Mouse (Mus musculus): ENCODE measurements around the gene Sltm.

Gene Sltm

GRCm38 (mm10) chr9:70542305-70543041 lies at the start of gene Sltm:
Gene Sltm, plus strand, starts transcription at chr9:70542754.
- DNase-seq: peak; percentile 100

- peak; percentile 21 for DNase-seq
These were observed 49.5 kb upstream of the Sltm start for GRCm38 (mm10) chr9:70493038-70493437.

- DNase-seq: peak; percentile 24
These were observed 45.6 kb upstream of the Sltm start for GRCm38 (mm10) chr9:70496990-70497389.

DNA sequence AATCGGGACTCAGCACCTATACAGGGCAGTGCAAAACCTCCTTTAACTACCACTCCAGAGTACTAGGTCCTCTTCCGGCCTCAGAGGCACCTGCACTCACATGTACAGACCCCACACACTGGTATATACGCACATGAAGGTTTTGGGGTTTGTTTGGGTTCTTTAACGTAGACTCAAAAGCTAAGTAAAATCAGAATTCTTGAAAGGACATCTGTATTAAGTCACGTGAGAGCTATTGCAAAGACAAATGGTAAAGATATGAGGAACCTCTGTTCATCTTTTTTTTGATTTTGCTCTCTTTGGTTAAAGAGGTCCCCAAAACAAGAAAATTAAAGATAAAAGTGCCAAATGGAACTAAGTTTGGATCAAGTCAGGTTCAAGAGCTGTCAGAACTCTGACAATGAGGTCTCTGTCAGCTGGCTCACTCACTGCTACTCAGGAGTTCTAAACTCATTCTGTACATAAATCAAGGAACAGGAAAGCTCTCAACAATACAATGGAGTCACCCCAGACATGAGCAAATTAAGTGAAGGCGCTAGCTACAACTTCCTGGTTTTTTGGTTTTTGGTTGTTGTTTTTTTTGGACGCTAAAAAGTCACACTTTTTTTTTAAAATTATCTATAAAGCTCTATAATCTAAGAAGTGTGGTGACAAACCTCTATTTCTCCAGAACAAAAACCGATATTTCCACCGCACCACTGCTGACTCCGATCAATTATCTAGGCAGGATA lies 40.1 kb upstream of the Sltm start:
- DNase-seq: peak; percentile 37

- DNase-seq: peak; percentile 98
These were observed 39.4 kb upstream of the Sltm start for GRCm38 (mm10) chr9:70503015-70503603.

- DNase-seq: peak; percentile 100
These were observed 38.9 kb upstream of the Sltm start, which contains the start of gene Rnf111 for GRCm38 (mm10) chr9:70503626-70504041. Gene Rnf111, minus strand, starts transcription at chr9:70503725.

GRCm38 (mm10) chr9:70506186-70506585 lies 36.4 kb upstream of the Sltm start:
- DNase-seq: peak; percentile 21

GRCm38 (mm10) chr9:70506787-70507186 lies 35.8 kb upstream of the Sltm start:
- peak; percentile 51 for DNase-seq

DNA sequence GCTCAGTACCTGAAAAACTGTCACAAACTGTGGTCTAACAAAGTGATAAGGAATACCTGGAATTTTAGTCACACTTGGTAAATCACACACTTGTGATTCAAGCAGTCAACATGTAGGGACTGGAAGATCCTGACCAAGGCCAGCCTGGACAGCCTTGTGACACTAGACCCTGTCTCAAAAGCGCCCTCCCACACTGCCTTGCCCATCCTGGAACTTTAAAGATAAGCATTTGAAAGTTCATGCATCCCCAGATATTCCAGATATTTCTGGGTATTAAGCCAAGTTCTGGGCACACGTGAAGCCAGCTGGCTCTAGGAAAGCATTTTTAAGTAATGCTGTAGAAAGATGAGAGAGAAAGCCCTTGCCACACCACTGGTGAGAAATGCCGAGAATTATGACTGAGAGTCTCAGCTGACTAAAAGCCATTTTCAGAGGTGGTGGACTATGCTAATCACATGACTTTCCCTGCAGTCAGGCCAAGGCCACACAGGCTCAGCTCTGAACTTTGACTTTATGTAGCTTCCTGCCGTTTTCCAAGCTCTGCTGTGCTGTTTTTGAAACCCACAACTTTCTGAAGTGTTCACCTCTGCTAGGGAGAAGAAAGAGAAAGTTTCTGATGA lies 32.5 kb upstream of the Sltm start:
- peak; percentile 88 for DNase-seq

GRCm38 (mm10) chr9:70510998-70511583 lies 31.5 kb upstream of the Sltm start:
- DNase-seq: peak; percentile 72

- DNase-seq: peak; percentile 82
These were observed 30.9 kb upstream of the Sltm start for GRCm38 (mm10) chr9:70511681-70512080.

GRCm38 (mm10) chr9:70520651-70521050 lies 21.9 kb upstream of the Sltm start:
- DNase-seq: peak; percentile 45

- DNase-seq: peak; percentile 25
These were observed 18.7 kb upstream of the Sltm start for GRCm38 (mm10) chr9:70523813-70524212.

DNA sequence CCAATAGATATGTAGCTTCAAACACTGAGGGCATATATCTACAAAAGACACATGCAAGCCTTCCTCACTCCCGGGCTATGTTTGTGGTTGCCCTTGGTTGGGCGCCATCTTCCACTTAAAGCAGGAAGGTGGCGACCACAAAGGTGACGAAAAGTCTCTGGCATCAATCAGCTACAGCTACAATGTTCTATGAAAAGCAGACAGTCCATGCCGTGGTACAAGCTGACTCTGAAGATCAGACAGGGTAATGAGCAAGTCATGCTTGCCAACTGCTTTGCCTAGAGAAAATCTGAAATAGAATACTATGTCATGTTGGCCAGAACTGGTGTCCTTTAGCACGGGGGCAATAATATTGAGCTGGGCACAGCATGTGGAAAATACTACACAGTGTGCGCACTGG lies 18.2 kb upstream of the Sltm start:
- peak; percentile 98 for DNase-seq

- no peak for DNase-seq
These were observed 9.2 kb upstream of the Sltm start for GRCm38 (mm10) chr9:70533328-70533727.

- peak; percentile 82 for DNase-seq
These were observed 970 bp upstream of the Sltm start for GRCm38 (mm10) chr9:70541584-70541983.

DNA sequence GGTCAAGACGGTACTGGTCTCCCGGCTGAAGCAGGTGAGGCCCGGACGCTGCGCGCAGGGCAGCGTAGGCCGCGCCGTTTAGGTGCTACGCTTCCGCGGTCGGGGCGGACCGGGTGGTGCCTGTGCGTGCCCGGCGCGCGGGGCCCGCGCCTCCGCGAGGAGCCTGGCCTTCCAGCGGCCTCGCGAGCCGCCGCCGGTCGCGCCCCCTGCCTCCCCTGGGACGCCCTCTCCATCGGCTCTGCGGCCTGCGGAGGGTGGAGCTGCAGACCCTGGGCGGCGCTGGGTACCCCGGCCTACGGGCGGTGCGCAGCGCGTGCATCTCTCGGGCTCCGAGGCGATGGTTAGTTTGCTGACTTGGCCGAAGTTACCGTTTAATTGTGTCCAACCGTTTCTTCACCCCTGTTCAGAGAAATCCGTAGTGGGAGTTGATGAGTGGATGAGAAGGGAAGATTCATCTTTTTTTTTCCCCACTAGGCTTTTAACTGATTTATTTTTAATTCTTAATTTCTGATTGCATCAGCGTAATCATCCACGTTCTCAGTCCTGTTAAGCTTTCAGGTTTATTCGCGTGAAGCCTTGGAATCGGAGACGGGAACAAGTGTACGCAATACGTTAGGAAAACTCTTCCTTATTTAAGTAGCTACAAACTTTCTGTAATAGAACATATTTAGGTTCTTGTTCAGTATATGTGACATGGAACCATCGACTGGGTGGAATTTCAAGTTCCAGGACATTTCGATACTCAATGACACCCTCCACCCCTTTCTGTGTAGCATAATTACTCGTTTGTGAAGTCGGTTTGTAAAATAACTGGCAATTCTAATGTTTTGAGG lies 710 bp downstream of the Sltm start:
- no peak for DNase-seq

- DNase-seq: no peak
These were observed 1.4 kb downstream of the Sltm start for GRCm38 (mm10) chr9:70543985-70544384.

DNA sequence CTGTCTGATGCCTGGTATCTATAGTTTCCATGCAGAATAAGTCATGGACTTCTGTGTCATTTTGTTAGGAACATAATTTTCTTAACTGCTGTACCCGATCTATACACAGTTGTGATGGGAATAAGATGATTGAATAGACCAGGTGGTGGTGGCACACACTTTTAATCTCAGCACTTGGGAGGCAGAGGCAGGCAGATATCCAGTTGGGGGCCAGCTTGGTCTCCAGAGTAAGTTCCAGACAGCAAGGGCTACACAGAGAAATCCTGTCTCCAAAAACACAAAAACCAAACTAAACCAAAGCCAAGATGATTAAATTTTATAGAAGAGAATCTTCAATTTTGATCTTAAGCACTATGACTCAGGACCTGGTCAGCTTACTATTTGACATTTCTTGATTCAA lies 2.3 kb downstream of the Sltm start:
- peak; percentile 56 for DNase-seq

DNA sequence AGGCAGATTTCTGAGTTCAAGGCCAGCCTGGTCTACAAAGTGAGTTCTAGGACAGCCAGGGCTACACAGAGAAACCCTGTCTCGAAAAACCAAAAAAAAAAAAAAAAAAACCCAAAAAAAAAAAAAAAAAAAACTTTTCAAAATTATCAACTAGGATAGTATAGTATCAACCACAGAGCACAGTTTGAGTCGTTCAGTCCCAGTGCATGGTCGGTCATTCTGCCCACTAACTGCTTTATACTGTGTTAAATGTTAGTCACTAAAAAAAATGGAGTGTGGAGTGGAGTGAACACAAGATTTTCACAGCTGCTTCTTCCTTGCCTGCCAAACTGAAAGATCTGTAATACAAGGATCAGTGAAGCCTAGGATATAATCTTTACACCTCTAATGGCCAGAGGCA lies 4.0 kb downstream of the Sltm start:
- DNase-seq: peak; percentile 70

DNA sequence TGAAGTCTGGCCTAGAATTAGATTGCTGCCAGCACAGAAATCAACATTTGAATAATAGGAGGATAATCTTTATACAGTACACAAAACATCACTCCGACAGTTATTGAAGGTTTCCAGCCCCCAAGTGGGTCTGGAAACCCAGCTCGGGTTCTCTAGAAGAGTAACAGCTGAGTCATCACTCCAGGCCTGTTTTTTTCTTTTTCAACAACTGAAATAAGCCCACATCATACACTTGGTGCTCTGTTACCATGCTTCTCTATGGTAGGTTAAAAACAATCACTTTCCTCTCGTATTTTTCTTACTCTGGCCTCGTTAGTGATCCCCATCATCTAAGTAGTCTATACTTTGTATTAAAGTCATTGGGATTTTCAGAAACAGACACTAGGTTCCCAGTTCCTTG lies 5.8 kb downstream of the Sltm start:
- DNase-seq: no peak

DNA sequence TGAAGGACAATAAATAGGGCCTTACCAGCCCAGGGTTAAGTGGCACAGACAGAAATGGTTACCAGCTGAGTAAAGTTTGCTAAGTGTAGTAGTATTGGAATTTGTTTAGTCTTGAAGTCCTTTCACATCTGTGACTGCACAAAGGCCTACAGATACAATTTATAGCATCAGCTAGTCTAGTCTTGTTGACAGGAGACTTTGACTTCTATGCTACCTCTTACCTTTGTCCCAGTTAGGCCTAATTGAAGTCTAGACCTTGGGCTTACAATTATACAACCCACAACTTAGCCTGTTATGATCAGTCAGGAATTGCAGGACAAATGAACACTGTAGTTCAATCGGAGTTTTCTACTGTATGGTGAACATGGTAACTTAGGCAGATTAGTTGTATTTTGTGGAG lies 9.0 kb downstream of the Sltm start:
- DNase-seq: no peak

All from heart, adult 11 months (tissue).